Mouse (Mus musculus) thymus, postnatal 25 days (tissue): ENCODE data around the gene Vav3.

Source experiments
- DNase-seq: peaks from one replicate; pipeline ENCODE4 v3.0.0; 2022

Vav3 gene

GRCm38 (mm10) chr3:109353814-109354213 lies 13.4 kb downstream of the Vav3 start:
- no peak for DNase-seq

- no peak for DNase-seq
These were observed 14.7 kb downstream of the Vav3 start for GRCm38 (mm10) chr3:109355158-109355557.

- DNase-seq, result no peak
These were observed 20.3 kb downstream of the Vav3 start for GRCm38 (mm10) chr3:109360746-109361145.

DNA sequence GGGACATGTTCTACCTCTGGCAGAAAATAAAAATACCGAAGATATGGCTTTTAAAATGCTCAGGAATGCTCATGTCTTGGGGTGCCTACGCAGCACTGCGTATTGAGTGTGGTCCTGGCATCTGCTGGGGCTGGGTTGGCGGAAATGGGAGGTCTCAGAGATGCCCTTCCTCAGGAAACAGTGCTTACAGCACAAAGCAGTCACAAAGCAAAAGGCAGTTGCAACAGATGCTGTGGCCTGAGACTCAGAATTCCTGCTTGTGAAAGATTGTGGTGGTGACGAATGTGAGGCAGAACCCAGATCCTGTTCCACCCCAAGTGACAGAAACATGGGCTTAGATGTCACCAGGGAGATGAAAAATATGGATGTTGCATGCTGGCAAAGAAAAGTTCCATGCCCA lies 21.4 kb downstream of the Vav3 start:
- DNase-seq, result peak; percentile 64

DNA sequence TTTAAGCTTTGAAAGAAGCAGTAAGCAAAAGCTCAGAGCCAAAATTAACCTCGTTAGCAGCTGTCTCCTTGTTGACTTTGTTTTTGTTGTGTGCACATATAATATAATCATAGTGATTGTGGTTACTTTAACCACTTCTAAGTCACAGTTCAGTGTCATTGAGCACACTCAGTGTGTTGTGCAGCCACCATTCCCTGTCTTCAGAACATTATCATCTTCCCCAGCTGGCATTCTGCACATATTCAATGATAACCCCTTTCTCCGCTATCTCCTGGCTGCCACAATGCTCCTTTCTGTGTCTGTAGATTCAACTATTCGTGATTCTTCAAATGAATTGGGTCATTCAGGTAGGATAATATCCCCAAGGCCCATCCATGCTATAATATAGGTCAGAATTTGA lies 21.9 kb downstream of the Vav3 start:
- no peak for DNase-seq

DNA sequence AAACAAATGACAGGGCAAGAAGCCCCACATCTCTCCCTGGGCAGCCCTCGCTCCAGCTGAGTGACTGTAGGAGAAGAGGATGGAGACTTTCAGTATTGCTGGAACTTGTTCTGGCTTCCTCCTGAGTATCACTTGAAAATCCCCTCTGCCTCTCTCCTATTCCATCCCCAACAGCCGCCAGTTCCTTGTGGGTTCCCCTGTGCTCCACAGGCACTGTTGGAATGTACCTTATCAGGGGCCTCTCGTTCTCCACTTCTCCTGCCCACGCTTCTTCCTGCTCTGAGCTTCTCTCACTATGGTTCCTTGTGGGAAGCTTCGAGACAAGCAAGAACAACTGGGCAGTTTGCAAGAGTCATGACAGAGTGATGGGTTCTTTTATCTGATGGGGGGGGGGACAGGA lies 23.1 kb downstream of the Vav3 start:
- no peak for DNase-seq

GRCm38 (mm10) chr3:109365875-109366274 lies 25.4 kb downstream of the Vav3 start:
- DNase-seq, result no peak

DNA sequence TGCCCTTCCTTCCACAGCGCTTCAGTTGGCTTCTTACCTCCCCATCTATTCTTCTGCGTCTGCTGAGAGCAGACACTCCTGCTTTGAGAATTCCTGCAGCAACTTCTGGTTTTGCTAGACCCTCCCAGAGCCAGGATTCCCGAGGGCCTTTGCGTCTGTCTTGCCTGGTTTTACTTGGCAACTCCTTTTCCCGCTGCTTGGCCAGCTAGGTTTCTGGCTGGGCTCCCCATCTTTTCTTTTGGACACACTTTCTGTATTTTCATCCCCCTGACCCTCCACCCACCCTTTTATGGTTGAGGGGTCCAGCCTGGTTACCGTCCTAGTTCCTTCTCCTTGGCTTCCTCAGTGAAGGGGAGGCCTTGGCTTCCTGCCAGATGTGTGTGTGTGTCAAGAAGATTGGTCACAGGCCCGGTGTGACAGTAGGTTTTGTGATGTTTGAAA lies 26.0 kb downstream of the Vav3 start:
- DNase-seq, result no peak

GRCm38 (mm10) chr3:109368383-109369289 lies 28.2 kb downstream of the Vav3 start:
- DNase-seq, result no peak

DNA sequence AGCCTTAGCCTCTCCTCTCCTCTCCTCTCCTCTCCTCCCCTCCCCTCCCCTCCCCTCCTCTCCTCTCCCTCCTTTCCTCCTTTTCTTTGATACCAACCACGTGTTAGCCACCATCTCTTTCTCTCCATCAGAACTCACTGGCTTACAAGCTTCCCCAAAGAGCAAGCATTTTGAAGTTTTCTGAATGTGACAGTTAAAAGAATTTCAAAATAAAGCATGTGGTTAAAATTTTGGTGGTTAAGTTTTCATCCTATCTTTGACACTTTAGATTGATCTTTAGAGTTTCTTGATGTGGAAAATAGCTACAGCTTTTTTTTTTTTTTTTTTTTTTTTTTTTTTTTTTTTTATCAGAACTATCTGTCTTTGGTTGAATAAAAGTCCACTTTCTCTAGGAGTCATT lies 31.1 kb downstream of the Vav3 start:
- DNase-seq, result no peak

DNA sequence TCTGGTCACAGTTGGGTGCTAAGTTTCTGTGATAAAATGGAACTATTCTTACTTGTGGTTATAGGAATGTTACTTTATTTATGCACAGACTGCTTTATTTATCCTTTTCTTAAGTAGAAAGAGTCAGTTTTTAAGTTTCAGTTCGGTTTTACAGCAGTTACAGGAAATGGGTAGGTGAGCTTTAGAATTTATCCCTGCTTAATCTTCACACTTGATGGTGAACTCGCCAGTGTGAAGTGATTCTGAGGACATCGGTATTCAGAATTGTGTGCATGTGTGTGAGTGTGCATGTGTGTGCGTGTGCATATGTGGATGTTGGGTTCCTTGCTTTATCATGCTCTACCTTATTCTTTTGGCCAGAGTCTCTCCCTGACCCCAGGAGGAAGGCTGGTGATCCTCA lies 32.2 kb downstream of the Vav3 start:
- no peak for DNase-seq

DNA sequence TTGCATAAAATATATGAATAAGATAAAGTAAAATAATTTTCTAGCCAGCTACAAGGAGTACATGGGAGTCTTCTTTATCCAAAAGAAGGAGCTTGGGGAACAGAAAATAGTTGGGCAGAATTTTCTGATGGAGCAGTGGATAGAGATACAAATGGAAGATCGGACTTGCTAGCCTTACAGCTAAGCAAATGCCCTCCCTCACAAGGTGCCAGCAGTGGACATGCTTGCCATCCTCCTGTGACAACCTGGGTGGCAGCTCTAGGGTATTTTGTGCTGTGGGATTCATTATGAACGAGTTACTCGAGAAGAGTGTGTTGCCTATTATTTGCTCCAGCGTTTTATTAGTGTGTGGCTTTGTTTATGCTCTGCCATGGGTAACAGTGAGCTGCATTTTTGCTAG lies 37.8 kb downstream of the Vav3 start:
- DNase-seq, result no peak

GRCm38 (mm10) chr3:109378684-109379083 lies 38.2 kb downstream of the Vav3 start:
- DNase-seq, result no peak

GRCm38 (mm10) chr3:109388730-109389129 lies 48.3 kb downstream of the Vav3 start:
- DNase-seq, result no peak

DNA sequence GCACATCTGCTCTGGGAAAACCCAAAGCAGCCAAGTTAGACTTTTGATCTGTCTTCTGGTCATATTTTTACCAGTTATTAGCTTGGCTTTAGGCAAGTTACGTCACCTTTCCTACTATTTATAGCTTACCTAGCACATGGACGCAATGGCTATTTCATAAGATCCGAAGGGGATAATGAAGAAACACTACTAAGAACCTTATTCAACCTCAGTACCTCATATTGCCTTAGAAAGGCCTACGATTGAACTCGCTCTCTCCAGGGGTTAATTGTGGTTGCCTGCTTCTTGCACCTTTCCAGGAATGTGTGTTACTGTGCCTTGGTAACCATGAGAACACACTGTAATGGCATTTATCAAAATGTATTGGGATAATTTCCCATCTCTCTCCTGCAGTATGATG lies 61.1 kb downstream of the Vav3 start:
- no peak for DNase-seq

GRCm38 (mm10) chr3:109411294-109411693 lies 70.8 kb downstream of the Vav3 start:
- DNase-seq, result no peak

- DNase-seq, result no peak
These were observed 80.0 kb downstream of the Vav3 start for GRCm38 (mm10) chr3:109420403-109420802.

DNA sequence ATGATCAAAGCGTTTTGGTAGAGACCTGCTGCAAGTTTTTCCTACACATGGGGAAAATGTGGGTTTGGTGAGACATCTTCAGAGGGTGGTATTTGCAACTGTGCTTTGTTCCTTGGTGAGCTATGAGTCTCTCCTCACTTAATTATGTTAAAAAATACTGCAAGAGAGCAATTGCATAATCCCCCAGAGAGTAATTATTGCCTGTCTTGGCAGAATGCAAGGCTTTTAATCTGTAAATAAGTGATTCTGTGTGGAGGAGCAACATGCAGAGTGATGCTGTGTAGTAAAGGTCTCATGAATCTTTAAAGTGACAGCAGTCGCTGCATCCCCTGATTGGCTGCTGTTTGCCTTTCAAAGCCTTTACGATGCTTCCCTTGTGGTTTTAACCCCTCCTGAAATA lies 80.6 kb downstream of the Vav3 start:
- DNase-seq, result peak; percentile 9

GRCm38 (mm10) chr3:109423440-109424079 lies 83.1 kb downstream of the Vav3 start:
- no peak for DNase-seq

DNA sequence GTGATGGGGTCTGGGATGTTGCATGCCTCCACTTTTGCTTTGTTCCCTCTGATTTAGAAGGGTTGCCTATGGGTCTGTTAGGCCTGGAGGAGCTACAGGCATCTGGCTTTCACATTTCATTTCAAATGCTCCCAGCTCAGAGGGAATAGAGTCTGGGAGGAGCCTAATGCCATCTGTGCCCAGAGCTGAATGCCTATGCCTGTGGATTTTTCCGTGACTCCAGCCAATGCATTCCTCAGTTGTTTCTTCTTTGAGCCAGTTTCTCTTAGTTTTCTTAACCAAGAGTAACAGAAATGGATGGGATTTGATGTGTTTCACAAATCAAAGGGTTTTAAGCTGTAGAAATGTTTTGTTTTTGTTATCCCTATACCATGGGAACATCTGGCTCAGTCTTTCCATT lies 90.8 kb downstream of the Vav3 start:
- no peak for DNase-seq

GRCm38 (mm10) chr3:109438552-109438951 lies 98.1 kb downstream of the Vav3 start:
- no peak for DNase-seq

- no peak for DNase-seq
These were observed 98.8 kb downstream of the Vav3 start for GRCm38 (mm10) chr3:109439253-109439652.

DNA sequence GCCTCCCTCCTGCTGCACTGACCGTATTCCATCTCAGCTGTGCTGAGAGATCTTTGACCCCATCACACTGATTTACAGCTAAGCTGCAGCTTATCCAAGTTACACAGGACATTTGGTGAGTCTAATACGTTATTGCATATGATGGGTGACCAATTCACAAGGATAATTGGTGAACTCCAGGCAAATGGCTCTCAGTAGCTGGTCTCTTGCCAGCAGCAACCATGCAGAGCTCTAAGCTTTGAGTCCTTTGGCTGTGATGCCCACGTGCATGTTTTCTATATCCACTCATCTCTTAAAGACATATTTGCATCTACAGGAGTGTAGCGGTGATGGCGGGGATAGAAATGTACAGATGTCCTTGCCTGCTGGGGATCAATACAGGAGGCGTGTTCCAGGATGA lies 99.5 kb downstream of the Vav3 start:
- no peak for DNase-seq

GRCm38 (mm10) chr3:109444077-109444476 lies 103.6 kb downstream of the Vav3 start:
- no peak for DNase-seq
